Mouse (Mus musculus): ENCODE results near the gene Frs2.

Frs2 gene

GRCm38 (mm10) chr10:117103854-117104598 is 44.3 kb downstream of the Frs2 start:
- peak; percentile 61 for DNase-seq (ENCODE audit: low read depth, low spot score)

GRCm38 (mm10) chr10:117100175-117100574 is 48.2 kb downstream of the Frs2 start:
- DNase-seq (ENCODE audit: low read depth, low spot score): no peak

DNA sequence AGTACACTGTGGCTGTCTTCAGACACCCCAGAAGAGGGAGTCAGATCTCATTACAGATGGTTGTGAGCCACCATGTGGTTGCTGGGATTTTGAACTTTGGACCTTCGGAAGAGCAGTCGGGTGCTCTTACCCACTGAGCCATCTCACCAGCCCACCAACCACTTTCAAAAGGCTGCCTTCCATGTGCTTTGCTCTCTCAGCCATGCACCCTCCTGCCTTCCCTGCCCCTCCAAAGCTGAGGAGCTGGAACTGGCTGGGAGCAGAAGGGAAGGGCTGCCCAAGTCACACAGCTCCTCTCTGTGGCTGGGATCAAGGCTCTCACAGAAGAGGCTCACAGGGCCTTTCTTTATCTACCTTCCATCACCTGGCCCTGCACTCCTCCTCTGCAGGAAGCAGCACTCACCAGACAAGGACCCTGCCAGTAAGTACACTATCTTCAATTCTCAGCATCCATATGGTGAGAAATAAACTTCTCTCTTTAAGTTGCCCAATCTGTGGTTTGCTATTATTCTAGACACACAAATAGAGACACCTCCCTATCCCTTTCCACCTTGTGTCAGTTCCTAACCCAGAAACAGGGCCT is 51.1 kb downstream of the Frs2 start:
- no peak for DNase-seq (ENCODE audit: low read depth, low spot score)

DNA sequence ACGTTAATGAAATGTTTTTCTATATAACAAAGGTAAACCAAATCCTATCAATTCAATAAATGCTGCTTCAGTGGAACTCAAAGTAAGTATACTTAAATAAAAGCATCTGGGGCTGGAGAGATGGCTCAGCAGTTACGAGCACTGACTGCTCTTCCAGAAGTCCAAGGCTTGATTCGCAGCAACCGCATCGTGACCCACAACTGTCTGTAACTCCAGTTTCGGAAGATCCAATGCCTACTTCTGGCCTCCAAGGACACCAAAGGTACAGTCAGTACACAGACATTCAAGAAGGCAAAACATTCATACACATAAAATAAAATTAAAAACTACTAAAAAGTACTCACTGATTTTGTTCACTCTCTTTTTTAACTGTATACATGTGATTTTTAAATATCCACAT is 52.2 kb downstream of the Frs2 start:
- DNase-seq (ENCODE audit: low read depth, low spot score): no peak

DNA sequence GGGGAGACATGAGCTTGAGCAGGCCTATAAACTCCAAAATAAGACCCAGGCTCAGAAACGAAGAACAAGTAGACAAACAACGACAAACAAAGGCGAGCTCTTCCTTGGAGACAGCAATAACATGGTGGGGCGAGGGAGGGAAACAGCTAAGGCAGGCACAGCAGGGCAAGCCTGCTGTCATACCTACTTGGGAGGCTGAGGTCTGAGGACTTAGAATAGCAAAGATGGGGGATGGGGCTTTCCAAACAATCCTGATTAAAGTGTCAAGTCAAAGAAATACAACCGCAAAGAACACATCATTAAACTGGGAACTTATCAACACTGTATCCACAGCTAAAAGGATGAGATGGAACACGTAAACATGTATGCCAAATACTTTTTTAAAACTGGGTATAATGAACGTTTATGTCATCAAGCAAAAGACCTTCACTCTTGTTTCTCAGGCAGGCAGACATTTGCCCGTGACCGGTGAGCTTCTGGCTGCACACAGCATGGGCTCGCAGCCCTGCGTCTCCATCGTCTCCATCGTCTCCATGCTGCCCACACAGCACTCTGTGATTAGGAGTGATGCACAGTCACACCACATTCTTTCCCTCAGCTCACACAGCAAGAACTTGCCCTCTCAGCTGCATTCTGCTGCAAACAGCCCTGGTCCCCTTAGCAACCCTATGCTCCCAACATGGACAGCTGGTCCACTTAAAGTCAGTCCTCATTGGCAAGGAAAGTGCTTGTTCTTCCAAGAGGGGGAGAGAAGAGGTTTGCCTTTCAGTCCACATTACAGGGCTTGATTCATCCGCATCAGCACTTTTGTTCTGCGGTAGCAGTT is 53.6 kb downstream of the Frs2 start:
- no peak for DNase-seq (ENCODE audit: low read depth, low spot score)

- no peak for DNase-seq (ENCODE audit: low read depth, low spot score)
These were observed 58.7 kb downstream of the Frs2 start for GRCm38 (mm10) chr10:117089628-117090027.

DNA sequence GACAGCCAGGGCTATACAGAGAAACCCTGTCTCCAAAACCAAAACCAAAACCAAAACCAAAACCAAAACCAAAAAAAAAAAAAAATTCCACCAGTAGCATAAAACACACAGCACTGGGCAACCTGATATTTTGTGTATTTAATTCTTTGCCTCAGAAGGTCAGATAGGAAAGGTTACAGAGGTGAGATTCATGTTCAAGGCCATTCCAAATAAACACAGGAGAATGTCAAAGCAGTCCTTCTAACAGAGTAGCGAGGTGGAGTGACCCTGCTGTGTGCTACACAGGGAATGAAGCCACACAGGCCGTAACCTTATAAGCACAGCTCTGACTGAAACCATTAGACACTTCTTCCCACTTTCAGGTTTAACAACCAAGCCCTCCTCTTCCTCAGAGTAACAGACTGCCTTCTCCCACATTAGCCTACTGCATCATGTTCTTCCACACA is 66.4 kb downstream of the Frs2 start:
- peak; percentile 23 for DNase-seq (ENCODE audit: low read depth, low spot score)

DNA sequence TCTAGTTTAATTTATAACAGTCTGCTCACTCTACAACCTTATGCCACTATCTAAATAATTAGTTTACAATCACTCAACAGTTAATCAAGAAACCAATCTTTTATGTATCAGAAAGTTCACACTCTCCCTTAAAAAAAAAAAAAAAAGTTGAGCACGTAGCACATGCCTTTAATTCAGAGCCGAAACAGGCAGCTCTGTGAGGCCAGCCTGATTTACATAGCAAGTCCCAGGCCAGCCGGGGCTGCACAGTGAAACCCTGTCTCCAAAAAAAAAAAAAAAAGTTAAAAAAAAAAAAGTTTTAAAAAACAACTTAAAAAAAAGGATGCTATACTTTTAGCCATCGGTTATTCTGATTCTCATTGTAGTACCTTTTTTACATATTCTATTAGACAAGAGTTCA is 67.0 kb downstream of the Frs2 start:
- no peak for DNase-seq (ENCODE audit: low read depth, low spot score)

DNA sequence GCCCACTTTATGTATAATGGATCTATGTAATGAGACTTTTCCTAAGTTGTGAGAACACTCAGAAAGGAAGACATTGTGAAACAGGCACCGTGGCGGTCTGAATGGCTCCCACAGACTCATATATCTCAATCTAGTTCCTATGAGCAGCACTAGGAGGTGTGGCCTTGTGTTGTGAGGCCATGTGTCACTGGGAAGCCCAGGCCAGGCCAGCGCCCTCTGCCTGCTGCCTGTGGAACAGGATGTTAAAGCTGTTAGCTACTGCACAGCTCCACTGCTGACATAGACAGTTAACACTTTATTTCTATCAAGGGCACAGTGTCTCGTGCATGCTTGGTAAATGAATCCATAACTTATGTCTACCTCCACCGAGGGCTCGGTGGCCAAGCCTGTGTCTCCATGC is 70.0 kb downstream of the Frs2 start:
- peak; percentile 67 for DNase-seq (ENCODE audit: low read depth, low spot score)

DNA sequence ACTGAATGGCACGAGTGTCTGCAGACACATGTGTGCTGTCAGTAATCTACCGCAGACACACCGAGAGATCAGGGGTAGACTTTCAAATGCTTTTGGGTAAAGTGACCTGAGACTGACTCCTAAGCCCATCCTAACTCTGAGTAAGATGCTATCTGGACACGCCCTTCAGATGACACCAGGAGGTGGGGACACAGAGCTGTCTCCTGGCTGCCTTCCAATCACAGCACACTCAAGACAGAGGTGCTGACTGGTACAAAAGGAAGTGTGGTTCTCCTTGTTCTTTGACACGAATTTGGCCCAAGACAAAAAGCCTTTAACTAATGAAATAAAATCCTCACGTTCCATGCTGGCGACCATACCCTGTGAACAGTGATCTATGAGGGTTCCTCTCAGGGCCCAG is 75.2 kb downstream of the Frs2 start:
- DNase-seq (ENCODE audit: low read depth, low spot score): no peak

- no peak for DNase-seq (ENCODE audit: low read depth, low spot score)
These were observed 76.0 kb downstream of the Frs2 start for GRCm38 (mm10) chr10:117072191-117072888.

GRCm38 (mm10) chr10:117069109-117069508 is 79.2 kb downstream of the Frs2 start:
- peak; percentile 25 for DNase-seq (ENCODE audit: low read depth, low spot score)

- DNase-seq (ENCODE audit: low read depth, low spot score): peak; percentile 39
These were observed 84.3 kb downstream of the Frs2 start for GRCm38 (mm10) chr10:117064076-117064475.

GRCm38 (mm10) chr10:117063254-117064021 is 84.9 kb downstream of the Frs2 start, which contains the start of gene Cct2:
TSS of gene Cct2 (minus strand) at chr10:117063814.
- peak; percentile 99 for DNase-seq (ENCODE audit: low read depth, low spot score)

DNA sequence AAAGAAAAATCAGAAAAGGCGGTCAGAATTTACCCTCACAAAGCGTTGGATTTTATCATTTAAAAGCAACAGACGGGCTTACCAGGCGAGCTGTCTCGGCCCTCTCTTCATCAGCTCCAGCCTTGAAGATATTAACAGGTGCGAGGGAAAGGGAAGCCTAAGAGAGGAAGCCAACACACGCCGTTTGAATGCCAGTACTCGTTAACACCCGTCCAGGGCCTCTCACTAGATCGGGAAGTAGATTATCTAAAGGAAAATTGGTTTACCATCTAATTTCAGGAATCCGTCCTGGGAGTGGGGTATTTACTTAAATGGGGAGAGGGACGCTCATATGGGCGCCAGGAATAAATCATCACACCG is 85.5 kb downstream of the Frs2 start:
- no peak for DNase-seq (ENCODE audit: low read depth, low spot score)

DNA sequence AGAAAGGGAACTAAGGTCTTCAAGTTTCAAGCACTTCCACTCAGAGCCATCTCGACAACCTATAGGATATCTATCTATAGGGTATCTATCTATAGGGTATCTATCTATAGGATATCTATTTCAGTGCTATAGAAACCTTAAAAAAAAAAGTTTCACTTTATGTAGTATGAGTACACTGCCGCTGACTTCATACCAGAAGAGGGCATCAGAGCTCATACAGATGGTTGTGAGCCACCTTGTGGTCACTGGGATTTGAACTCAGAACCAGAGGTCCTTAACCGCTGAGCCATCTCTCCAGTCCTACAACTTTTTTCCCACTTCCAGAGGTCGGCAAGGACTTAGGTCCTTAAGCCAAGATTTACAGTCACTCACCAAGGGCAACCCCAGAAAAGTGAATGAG is 92.7 kb downstream of the Frs2 start:
- peak; percentile 41 for DNase-seq (ENCODE audit: low read depth, low spot score)

DNA sequence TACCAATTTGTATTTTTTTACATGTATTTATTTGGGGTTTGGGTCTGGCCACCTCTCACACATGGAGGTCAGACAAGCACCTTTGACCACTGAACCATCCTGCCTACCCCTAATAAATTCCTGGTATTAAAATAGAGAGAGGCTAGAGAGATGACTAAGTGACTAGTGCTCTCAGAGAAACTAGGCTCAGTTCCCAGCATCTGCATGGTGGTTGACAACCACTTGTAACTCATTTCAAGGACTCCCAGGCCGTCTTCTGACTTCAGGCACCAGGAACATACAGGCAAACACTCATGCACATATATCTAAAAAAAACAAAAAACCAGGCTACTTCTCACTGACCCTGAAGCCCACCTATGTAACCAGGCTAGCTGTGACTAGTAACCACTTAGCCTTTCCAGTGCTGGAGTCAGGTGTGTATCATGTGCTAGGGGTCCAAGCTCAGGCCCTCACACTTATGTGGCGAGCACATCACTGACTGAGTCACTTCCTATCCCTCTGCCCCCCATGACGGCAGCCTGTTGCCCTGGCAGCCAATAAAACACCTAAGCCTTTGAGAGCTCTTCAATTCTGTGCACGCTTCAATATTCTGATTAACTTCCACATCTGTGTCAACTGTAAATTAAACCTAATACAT is 98.3 kb downstream of the Frs2 start:
- no peak for DNase-seq (ENCODE audit: low read depth, low spot score)

DNA sequence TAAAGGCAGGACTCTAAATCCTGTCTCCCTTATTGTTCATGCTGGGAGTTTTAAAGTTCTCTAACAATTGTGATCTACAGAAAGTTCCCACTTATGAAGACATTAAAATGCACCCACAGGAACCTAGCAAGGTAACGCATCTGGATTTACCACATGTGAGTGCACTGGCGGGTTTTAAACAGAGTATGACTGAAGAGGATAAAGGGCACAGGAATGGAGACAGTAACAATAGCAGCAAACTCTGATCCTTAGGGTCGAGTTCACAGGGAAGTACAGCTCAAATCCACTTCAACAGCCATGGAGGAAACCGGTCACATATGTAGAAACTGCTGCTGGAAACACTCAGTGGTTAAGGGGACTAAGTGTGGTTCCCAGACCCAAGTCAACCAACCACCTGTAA is 99.1 kb downstream of the Frs2 start:
- DNase-seq (ENCODE audit: low read depth, low spot score): no peak

DNA sequence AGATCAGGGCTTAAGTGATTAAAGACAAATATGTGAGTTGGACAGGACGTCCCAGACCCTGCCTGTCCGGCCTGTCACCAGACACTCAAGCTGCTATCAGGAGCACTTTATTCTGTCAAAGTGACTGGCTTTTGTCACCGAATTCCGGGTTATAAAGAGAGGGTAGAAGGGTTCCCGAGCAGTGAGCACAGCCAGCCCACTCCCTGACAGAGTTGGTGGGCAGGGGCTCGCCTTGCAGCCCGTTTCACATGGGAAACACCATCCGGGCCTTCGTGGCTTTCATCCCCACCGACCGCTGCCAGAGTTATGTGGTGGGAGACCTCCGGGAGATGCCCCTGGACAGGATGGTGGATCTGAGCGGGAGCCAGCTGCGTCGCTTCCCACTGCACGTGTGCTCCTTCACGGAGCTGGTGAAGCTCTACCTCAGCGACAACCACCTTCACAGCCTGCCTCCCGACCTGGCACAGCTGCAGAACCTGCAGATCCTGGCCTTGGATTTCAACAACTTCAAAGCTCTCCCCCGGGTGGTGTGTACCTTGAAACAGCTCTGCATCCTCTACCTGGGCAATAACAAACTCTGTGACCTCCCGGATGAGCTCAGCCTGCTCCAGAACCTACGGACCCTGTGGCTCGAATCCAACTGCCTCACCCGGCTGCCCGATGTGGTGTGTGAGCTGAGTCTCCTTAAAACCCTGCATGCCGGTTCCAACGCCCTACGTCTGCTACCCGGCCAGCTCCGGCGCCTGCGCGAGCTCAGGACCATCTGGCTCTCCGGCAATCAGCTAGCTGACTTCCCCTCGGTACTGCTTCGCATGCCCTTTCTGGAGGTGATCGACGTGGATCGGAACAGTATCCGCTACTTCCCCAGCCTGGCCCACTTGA is 102.9 kb downstream of the Frs2 start, which contains the start of gene Lrrc10:
Lrrc10 (plus strand) TSS at position 167 of the 882 bp plus-strand sequence.
- no peak for DNase-seq (ENCODE audit: low read depth, low spot score)
